Mouse (Mus musculus): ENCODE data around the gene Prss2.
"Not testable (repeated sequence)": the region's sequence is repeated elsewhere in the genome, so short reads cannot be mapped to it uniquely, and the experiment has no call there.

The Prss2 gene

GRCm38 (mm10) chr6:41553356-41554010, 31.9 kb downstream of the Prss2 start:
- in situ Hi-C loops (cut with MboI; ENCODE audit: low pct_unique_long_range_greater_than_20kb in 1 of 2, low sequenced_read_pairs in 2 of 2, unreplicated experiment in 1 of 2) = no loop called here

- in situ Hi-C loops (cut with MboI; ENCODE audit: low pct_unique_long_range_greater_than_20kb in 1 of 2, low sequenced_read_pairs in 2 of 2, unreplicated experiment in 1 of 2) = no loop called here
Measured at GRCm38 (mm10) chr6:41554295-41555169, 32.9 kb downstream of the Prss2 start.

GRCm38 (mm10) chr6:41556389-41556788, 34.8 kb downstream of the Prss2 start:
- in situ Hi-C loops (cut with MboI; ENCODE audit: low pct_unique_long_range_greater_than_20kb in 1 of 2, low sequenced_read_pairs in 2 of 2, unreplicated experiment in 1 of 2) = no loop called here

GRCm38 (mm10) chr6:41557468-41557867, 35.9 kb downstream of the Prss2 start:
- in situ Hi-C loops (cut with MboI; ENCODE audit: low pct_unique_long_range_greater_than_20kb in 1 of 2, low sequenced_read_pairs in 2 of 2, unreplicated experiment in 1 of 2) = no loop called here

- in situ Hi-C loops (cut with MboI; ENCODE audit: low pct_unique_long_range_greater_than_20kb in 1 of 2, low sequenced_read_pairs in 2 of 2, unreplicated experiment in 1 of 2) = no loop called here
Measured at GRCm38 (mm10) chr6:41558271-41558670, 36.7 kb downstream of the Prss2 start.

- in situ Hi-C loops (cut with MboI; ENCODE audit: low pct_unique_long_range_greater_than_20kb in 1 of 2, low sequenced_read_pairs in 2 of 2, unreplicated experiment in 1 of 2) = no loop called here
Measured at GRCm38 (mm10) chr6:41559331-41559730, 37.7 kb downstream of the Prss2 start.

GRCm38 (mm10) chr6:41560273-41560672, 38.7 kb downstream of the Prss2 start:
- in situ Hi-C loops (cut with MboI; ENCODE audit: low pct_unique_long_range_greater_than_20kb in 1 of 2, low sequenced_read_pairs in 2 of 2, unreplicated experiment in 1 of 2) = no loop called here

GRCm38 (mm10) chr6:41562598-41562997, 41.0 kb downstream of the Prss2 start:
- in situ Hi-C loops (cut with MboI; ENCODE audit: low pct_unique_long_range_greater_than_20kb in 1 of 2, low sequenced_read_pairs in 2 of 2, unreplicated experiment in 1 of 2) = no loop called here

GRCm38 (mm10) chr6:41563104-41563951, 41.7 kb downstream of the Prss2 start:
- in situ Hi-C loops (cut with MboI; ENCODE audit: low pct_unique_long_range_greater_than_20kb in 1 of 2, low sequenced_read_pairs in 2 of 2, unreplicated experiment in 1 of 2) = not testable (repeated sequence)

- in situ Hi-C loops (cut with MboI; ENCODE audit: low pct_unique_long_range_greater_than_20kb in 1 of 2, low sequenced_read_pairs in 2 of 2, unreplicated experiment in 1 of 2) = no loop called here
Measured at GRCm38 (mm10) chr6:41565261-41565660, 43.7 kb downstream of the Prss2 start.

- in situ Hi-C loops (cut with MboI; ENCODE audit: low pct_unique_long_range_greater_than_20kb in 1 of 2, low sequenced_read_pairs in 2 of 2, unreplicated experiment in 1 of 2) = no loop called here
Measured at GRCm38 (mm10) chr6:41566965-41567364, 45.4 kb downstream of the Prss2 start.

GRCm38 (mm10) chr6:41569078-41569477, 47.5 kb downstream of the Prss2 start:
- in situ Hi-C loops (cut with MboI; ENCODE audit: low pct_unique_long_range_greater_than_20kb in 1 of 2, low sequenced_read_pairs in 2 of 2, unreplicated experiment in 1 of 2) = no loop called here
